Mouse (Mus musculus) hematopoietic stem cell, adult 5-6 weeks (primary cell): ENCODE measurements around the gene Fam227b. TPM values are rescaled to one million over a fixed set of nuclear protein-coding genes. Genes with fewer than 3 reads are reported as not detected.

Experiments used
- ATAC-seq, 2 experiments: fragments of 125-278 bp in 1 of 2; replicated peaks in 1 of 2; 2 replicates each; pipeline ENCODE4 v1.8.0; 2016 to 2017; ENCODE audit warnings: inconsistent platforms in 2 of 2, mild to moderate bottlenecking in 2 of 2, moderate number of reproducible peaks in 2 of 2, low read depth in 1 of 2, moderate TSS enrichment in 1 of 2; ENCODE audit not compliant: low FRiP score in 2 of 2, poor library complexity in 2 of 2, severe bottlenecking in 2 of 2, insufficient read depth in 1 of 2, low TSS enrichment in 1 of 2
- total RNA-seq: library from RNA; stranded (forward); fragments of 172-1452, 232-1000 nt; gene quantifications from 2 replicates; pipeline ENCODE4 v1.2.3, GENCODE M21; 2017

The Fam227b gene
- total RNA-seq, 1 experiment from 2014 or later, result not detected

DNA sequence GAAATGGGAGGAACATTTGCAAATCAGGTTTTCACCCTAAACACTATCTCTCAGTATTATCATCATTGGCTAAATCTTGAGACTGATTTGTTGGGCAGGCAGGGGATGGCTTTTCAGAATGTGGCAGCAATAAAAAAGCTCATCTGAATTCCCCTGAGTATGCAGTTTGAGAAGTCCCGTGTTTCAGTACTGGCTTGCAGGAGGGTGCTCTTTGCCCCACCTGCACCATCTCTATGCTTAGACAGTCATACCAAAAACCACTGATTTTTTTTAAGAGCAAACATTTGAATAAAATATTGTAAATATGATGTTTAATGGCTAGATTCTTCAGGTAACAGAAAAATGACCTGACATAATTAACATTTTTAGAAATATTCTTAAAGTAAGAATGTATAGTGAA, 82.1 kb downstream of the Fam227b start:
- ATAC-seq, result no peak

GRCm38 (mm10) chr2:126065303-126065856, 86.4 kb downstream of the Fam227b start:
- no peak for ATAC-seq

DNA sequence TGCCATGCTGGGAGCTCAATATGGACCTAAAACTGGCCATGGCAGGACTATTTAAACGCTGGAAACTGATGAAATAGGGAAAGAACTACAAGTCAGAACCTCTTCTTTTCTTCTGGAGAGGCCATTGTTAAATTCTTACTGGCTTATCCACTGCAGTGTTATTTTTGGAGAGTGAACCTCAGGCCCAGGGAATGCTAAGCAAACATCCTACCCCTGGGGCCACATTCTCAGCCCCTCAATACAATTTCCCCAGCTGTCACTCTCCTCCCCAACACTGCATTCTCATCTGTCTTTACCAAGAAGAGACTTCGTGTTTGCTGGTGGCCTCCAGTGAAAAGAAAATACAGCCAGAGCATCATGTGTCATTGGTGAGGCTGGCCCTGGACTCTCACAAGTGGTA, 87.0 kb downstream of the Fam227b start:
- ATAC-seq, result no peak

GRCm38 (mm10) chr2:126062876-126063275, 88.9 kb downstream of the Fam227b start:
- no peak for ATAC-seq

DNA sequence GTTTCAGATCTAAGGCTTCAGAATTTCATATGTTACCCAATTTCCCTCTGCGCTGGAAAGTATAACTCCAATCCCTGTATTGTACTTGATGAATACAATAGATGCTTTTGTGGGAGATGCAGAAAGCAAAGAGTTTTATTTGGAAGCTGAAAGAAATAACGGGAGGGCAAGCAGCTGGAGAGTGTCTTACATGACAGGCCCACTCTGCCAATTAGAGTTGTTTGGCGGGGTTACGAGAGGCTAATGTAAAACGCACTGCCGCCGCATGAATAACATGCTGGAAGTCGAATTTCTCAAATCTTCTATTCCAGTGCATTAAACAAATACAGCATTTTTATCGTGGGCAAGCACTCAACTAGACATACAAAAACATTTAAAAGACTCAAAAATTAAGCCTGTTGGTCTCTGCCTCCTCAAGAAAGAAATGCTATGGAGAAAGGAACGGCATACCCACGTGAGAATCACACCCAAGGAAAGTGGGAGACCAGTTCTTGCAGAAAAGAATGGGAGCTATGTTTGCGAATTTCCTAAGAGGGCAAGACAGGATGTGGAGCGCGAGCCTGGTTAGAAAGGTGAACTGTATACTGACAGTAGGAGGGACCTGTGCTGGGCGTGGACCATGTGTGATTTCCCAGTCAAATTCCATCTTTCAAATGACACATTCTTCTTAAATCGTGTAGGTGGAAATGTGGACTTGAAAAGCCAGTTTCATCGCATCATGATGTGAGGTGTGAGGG, 90.6 kb downstream of the Fam227b start:
- ATAC-seq, result no peak

- ATAC-seq, result no peak
Observed at GRCm38 (mm10) chr2:126060595-126060994, 91.2 kb downstream of the Fam227b start.

- ATAC-seq, result no peak
Observed at GRCm38 (mm10) chr2:126053657-126054056, 98.1 kb downstream of the Fam227b start.

GRCm38 (mm10) chr2:126052749-126053557, 98.9 kb downstream of the Fam227b start:
- ATAC-seq, result no peak

GRCm38 (mm10) chr2:126045621-126046020, 106.2 kb downstream of the Fam227b start:
- no peak for ATAC-seq

- ATAC-seq, result no peak
Observed at GRCm38 (mm10) chr2:126042674-126043073, 109.1 kb downstream of the Fam227b start.

GRCm38 (mm10) chr2:126041237-126041636, 110.6 kb downstream of the Fam227b start:
- no peak for ATAC-seq

DNA sequence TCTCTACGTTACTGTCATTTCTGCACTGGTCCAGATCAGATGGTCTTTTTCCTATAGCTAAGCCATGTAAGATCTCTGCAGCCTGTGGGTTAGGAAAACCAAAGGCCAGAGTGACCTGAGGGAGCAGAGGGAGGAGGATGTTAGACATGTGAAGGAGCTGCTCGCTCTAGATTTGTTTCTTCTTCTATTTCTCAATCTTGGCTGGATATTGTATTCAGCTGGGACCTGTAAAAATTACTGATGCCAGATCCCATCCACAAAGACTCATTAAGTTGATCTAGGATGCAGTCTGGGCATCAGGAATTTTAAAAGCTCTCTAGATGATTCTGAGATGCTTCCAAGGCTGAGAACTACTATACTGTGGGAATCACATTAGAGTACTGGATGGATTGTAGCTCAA, 111.2 kb downstream of the Fam227b start:
- no peak for ATAC-seq

DNA sequence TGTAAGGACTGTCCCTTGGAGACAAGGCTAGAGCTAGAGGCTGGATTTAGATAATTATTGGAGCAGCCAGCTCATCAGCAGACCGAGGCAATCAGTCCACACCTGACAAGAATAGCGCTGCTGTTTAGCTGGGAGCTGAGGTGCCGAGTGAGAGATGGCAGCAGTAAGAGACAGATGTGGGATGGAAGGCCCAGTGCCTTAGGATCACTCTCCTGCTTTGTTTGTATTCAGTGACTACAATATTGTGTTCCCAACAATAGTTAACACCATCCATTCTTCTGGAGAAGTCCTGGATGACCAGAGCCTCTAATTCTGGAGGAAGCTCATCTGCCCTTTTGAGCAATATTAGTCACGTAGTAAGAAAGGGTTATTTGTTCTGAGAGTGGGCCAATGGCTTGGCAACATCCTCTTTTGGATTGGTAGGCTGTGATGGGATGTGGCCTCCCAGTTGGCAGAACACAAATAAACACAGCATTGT, 112.4 kb downstream of the Fam227b start:
- no peak for ATAC-seq

- ATAC-seq, result no peak
Observed at GRCm38 (mm10) chr2:126038221-126039000, 113.4 kb downstream of the Fam227b start.

- ATAC-seq, result no peak
Observed at GRCm38 (mm10) chr2:126036121-126036520, 115.7 kb downstream of the Fam227b start.

- ATAC-seq, result no peak
Observed at GRCm38 (mm10) chr2:126035013-126035770, 116.6 kb downstream of the Fam227b start.
